Mouse (Mus musculus) spleen, embryonic (tissue): ENCODE measurements around the gene Mettl6.
"Not testable (repeated sequence)": the region's sequence is repeated elsewhere in the genome, so short reads cannot be mapped to it uniquely, and the experiment has no call there.

Source experiments
- CTCF ChIA-PET: fragments of 350-600 bp; sonication (Branson Sonifier 250); formaldehyde crosslinking; loops from one replicate; lab custom pipeline; 2022; lab: Charles Lee

Mettl6 gene

DNA sequence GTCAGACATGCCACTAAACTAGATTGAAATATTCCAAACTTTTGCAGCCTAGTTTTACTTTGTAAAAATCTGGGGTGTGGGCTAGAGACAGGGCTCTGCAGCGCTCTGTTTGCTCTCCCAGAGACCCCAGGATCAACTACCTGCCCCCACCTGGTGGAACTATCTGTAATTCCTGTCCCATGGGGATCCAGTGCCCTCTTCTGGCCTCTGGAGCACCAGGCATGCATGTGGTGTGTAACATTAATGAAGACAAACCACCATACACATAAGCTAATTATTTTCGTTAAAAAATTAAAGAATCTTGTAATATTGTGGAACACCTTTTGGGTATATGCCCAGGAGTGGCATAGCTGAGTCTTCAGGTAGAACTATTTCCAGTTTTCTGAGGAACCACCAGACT lies 21.5 kb downstream of the Mettl6 start:
- CTCF ChIA-PET, result interaction anchor here (1.0 kb wide), 1 partner anchor 10 kb away, joined by 3 read pairs; no protein-coding TSS in a partner anchor

DNA sequence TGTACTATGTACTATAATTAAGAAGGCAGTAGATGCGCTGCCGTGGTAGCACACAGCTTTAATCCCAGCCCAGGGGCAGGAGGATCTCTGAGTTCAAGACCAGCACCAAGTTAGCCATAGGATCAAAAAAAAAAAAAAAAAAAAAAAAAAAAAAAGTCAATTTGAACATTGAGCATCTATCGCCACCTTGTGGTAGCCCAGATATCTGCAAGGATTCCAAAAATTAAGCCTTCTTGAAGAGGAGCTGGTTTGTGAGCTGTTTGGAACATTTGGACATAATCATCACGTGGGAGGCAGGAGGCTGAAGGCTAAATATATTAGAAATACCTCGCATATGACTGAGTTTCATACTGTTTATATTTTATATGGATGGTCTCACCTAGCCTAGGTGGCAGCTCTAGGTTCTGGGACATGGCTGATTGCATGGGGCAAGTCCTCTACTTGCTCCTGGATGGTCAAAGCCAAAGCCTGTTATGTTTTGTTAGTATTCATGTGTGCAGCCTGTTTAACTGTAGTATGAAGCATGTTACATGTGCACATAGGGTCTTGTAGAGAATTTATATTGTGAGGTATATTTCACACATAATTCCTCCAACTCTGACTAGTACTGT lies 22.3 kb downstream of the Mettl6 start:
- CTCF ChIA-PET, result interaction anchor here (0.6 to 1.0 kb wide), 9 partner anchors 9 to 161 kb away, joined by 3 to 18 read pairs (median 5); no protein-coding TSS in a partner anchor

GRCm38 (mm10) chr14:31469711-31470110 lies 25.1 kb downstream of the Mettl6 start:
- CTCF ChIA-PET, result interaction anchor here (1.3 to 1.5 kb wide), 2 partner anchors 15 to 84 kb away, joined by 3 to 4 read pairs; no protein-coding TSS in a partner anchor

GRCm38 (mm10) chr14:31464176-31464575 lies 30.7 kb downstream of the Mettl6 start:
- CTCF ChIA-PET, result interaction anchor here (0.7 kb wide), 1 partner anchor 579 kb away, joined by 5 read pairs; no protein-coding TSS in a partner anchor

DNA sequence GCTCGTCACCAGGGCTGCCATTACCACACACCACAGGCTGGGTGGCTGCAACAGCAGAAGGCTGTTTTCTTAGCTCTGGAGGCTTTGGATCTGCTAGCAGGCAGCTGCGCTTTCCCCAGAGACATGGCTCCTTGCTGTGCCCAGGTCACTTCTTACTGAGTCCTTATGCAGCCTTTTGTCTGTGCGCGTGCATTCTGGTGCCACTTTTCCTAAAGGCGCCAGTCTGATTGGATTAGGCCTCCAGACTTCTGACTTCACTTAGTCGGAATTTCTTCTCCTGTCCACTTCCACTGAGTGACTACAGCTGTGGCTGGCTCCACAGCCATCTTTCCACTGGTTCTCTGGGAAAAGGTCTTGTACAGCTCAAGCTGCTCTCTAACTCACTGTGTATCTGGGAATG lies 32.0 kb downstream of the Mettl6 start:
- CTCF ChIA-PET, result interaction anchor here (0.7 kb wide), 1 partner anchor 14 kb away, joined by 3 read pairs; no protein-coding TSS in a partner anchor

DNA sequence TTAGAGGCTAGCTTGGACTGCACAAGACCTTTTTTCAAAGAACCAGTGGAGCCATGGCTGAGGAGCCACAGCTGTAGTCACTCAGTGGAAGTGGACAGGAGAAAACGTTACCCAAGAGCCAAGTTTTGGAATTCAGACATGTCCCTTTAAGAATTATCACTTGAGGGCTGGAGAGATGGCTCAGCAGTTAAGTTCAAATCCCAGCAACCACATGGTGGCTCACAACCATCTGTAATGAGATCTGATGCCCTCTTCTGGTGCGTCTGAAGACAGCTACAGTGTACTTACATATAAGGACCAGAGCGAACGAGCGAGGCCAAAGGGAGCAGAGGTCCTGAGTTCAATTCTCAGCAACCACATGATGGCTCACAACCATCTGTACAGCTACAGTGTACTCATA lies 32.6 kb downstream of the Mettl6 start:
- CTCF ChIA-PET, result interaction anchor here (0.7 kb wide), 1 partner anchor 13 kb away, joined by 3 read pairs; no protein-coding TSS in a partner anchor

DNA sequence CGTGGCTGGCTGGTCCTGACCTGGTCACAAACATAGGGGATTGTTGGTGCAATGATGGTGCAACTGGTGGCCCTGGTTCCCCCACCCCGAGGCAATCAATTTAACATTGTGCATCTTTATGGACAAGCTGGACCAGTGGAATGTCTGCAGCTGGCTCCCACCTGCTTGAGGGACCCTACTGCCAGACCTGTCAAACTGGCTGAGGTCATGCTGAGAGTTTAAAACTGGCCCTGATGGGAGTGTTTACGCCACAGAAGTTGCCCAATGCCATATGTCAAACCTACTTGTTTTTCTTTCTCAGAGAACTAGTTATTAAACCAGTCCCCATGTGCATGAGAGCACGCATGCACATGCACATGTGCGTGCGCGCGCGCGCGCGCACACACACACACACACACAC lies 36.8 kb downstream of the Mettl6 start:
- CTCF ChIA-PET, result no interaction called here

DNA sequence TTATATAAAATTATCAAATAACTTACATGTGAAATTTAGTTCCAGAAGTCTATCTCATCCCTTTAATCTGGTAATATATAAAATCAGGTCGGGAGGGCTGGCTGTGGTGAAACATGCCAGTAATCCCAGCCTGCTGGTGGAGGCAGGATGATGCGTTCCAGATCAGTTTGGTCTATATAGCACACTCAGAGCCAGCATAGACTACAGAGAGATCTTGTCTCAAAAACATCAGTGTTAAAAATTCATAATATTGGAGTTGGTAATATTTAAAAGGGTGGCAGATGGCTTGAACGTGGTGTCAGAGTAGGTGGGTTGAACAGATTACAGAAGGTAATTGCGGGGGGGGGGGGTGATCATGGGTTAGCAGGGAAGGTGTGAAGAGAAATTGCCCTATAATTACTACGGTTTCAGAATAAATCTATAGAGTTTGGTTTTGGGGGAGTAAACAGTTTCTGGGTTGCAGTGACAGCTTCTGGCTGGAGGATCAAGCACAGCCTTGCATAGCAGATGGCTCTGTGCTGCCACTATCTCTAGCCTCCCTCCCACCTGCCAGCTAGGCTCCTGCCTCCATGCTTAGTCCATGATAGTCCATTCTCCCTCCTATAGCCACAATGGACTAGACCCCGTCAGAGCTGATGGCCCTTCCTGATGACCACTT lies 38.6 kb downstream of the Mettl6 start:
- CTCF ChIA-PET, result no interaction called here

- CTCF ChIA-PET, result interaction anchor here (0.8 kb wide), 1 partner anchor 14 kb away, joined by 3 read pairs; no protein-coding TSS in a partner anchor
These were observed 39.8 kb downstream of the Mettl6 start for GRCm38 (mm10) chr14:31454849-31455566.

- CTCF ChIA-PET, result not testable (repeated sequence)
These were observed 40.9 kb downstream of the Mettl6 start for GRCm38 (mm10) chr14:31453946-31454345.

GRCm38 (mm10) chr14:31448994-31449393 lies 45.8 kb downstream of the Mettl6 start:
- CTCF ChIA-PET, result interaction anchor here (0.6 kb wide), 1 partner anchor 14 kb away, joined by 3 read pairs; no protein-coding TSS in a partner anchor

- CTCF ChIA-PET, result no interaction called here
These were observed 51.2 kb downstream of the Mettl6 start for GRCm38 (mm10) chr14:31443616-31444015.

- CTCF ChIA-PET, result interaction anchor here (0.6 to 0.7 kb wide), 2 partner anchors 9 to 12 kb away, joined by 3 read pairs; no protein-coding TSS in a partner anchor
These were observed 54.1 kb downstream of the Mettl6 start for GRCm38 (mm10) chr14:31440725-31441124.

DNA sequence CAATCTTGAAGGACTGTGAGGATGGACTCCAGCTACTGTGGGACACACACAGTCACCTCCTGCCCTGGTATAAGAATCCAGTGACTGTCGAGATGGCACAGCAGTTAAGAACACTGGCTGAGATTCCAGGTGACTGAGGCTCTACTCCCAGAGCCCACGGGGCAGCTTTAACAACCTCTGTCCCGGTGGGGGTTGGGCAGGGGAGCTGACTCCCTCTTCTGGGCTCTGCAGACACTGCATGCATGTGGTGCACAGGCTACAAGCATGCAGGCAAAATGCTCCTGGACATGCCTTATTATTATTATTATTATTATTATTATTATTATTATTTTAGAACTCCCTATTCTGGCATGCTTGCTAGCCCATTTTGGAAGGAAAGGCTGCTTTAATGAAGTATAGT lies 54.6 kb downstream of the Mettl6 start:
- CTCF ChIA-PET, result interaction anchor here (0.6 to 0.7 kb wide), 3 partner anchors 9 to 205 kb away, joined by 3 to 8 read pairs (median 3); no protein-coding TSS in a partner anchor

- CTCF ChIA-PET, result no interaction called here
These were observed 55.6 kb downstream of the Mettl6 start for GRCm38 (mm10) chr14:31439279-31439678.

DNA sequence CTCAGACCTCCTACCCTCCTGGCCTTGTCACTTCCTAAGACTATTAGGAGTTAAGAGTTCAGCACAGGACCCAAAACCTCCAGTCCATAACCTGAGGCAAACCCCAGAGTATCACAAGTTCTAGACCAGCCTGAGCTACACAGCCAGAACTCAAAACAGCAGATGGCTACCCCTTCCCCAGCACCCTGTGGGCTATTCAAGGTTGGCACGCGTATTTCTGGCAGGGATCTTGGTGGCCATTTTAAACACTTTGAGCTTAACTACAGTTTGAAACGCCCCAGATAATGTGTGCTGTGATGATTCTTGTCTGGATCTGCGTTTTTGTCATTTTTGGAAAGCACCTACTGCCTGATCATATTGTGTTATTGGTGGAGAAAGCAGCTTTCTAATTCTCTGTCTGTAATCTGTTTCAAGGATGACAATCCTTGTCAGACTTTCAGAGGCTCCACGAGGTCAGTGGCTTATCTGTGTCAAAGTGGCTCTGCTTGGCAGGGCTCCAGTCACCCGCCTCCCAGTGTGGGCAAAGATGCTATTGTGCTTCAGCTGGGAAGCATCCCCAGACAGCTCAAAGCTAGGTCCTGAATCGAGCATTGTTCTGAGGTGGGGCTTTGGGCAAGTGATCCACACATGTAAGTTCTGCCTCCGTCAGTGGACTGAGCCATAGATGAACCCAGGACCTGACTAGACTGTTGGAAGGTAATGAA lies 56.9 kb downstream of the Mettl6 start:
- CTCF ChIA-PET, result no interaction called here

DNA sequence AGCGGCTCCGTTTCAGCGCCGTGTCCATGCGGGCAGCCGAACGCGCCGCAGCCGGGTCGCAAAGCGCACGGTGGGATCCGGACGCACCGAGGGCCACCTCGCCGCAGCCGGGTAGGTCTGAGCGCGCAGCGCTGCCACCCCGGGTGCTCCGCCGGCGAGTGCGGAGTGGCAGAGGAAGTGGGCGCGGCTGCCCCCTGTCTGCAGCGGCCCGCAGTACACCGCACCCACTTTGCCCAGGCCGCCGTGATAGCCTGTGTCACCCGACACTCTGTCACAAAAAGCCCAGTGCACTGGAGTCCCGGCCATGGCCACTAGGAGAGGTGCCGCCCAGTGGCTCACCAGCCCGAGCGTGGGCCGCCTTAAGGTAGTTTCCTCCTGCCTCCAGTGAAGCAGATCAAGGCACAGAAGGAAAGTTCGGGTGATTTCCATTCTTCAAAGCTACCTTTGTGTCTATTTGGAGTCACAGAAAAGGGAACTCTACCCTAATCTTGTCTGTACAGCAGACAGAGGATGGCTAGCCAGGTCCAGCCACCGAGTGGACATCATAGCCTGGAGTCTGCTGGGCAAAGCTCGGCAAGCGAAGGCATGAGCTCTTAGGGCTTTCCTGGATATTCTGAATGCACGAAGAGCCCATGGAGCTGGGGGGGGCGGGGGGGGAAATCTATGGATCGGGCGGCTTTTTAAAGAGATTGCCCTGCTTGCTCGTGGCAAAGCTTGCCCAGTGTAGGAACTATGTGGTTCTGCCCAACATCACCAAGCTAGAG lies 58.7 kb downstream of the Mettl6 start, which contains the start of gene Sh3bp5:
TSS of gene Sh3bp5 (minus strand) at position 149 of the 764 bp plus-strand sequence.
- CTCF ChIA-PET, result interaction anchor here (0.6 to 1.1 kb wide), 3 partner anchors 36 to 52 kb away, joined by 3 to 6 read pairs (median 4); no protein-coding TSS in a partner anchor

- CTCF ChIA-PET, result interaction anchor here (0.7 kb wide), 1 partner anchor 43 kb away, joined by 3 read pairs; no protein-coding TSS in a partner anchor
These were observed 59.6 kb downstream of the Mettl6 start for GRCm38 (mm10) chr14:31435018-31435915.

DNA sequence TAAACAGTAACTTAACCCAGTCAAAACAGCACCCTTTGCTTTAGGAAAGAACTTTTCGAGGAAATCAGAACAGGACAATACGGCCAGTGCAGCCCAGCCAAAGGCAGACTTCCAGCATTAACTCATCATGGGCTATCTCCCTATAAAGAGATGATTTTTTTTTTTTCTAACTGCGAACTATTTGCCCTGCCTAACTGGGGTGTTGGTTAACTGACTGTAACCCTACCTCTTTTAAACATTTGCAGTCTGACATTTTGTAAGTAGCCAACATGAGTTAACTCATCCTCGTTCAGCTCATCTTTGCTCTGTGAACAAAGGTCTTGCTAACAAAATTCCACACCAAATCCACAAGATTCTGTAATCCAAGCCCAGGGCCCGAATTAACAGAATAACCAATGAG lies 60.4 kb downstream of the Mettl6 start:
- CTCF ChIA-PET, result interaction anchor here (0.7 kb wide), 2 partner anchors 43 to 56 kb away, joined by 3 read pairs; no protein-coding TSS in a partner anchor
